Mouse (Mus musculus) intestine, postnatal 0 days (tissue): Measurements from ENCODE around the gene Mdga1. TPM values are rescaled to one million over a fixed set of nuclear protein-coding genes. Genes with fewer than 3 reads are reported as not detected.
"Not testable (repeated sequence)": the region's sequence is repeated elsewhere in the genome, so short reads cannot be mapped to it uniquely, and the experiment has no call there.

ENCODE experiments used
- ATAC-seq: fragments of 200-750 bp; cut with Nextera tagmentation; 2 replicates; pipeline ENCODE4 v1.8.0; 2017; ENCODE audit warnings: mild to moderate bottlenecking, moderate TSS enrichment, moderate library complexity
- H3K27ac ChIP-seq: fragments of 300-500 bp; sonication (generic); 2 replicates; pipeline ENCODE4 v1.5.1; 2014; ENCODE audit warnings: mild to moderate bottlenecking, low read depth, low read length, moderate library complexity
- H3K27me3 ChIP-seq: fragments of 300-500 bp; sonication (generic); replicated peaks from 2 replicates; pipeline ENCODE4 v1.6.1; 2014; ENCODE audit warnings: low read length, mixed read lengths; ENCODE audit not compliant: control insufficient read depth, insufficient read depth
- H3K36me3 ChIP-seq: fragments of 300-500 bp; sonication (generic); 2 replicates; pipeline ENCODE4 v1.6.1; 2014; ENCODE audit warnings: mild to moderate bottlenecking, moderate library complexity; ENCODE audit not compliant: control insufficient read depth, insufficient read depth
- H3K4me1 ChIP-seq: fragments of 300-500 bp; sonication (generic); replicated peaks from 2 replicates; pipeline ENCODE4 v1.6.1; 2014; ENCODE audit warnings: antibody characterized with exemption, low read length, mixed read lengths; ENCODE audit not compliant: control insufficient read depth, insufficient read depth
- H3K4me2 ChIP-seq: fragments of 300-500 bp; sonication (generic); replicated peaks from 2 replicates; pipeline ENCODE4 v1.6.1; 2014; ENCODE audit warnings: low read depth, mild to moderate bottlenecking, moderate library complexity
- H3K4me3 ChIP-seq: fragments of 300-500 bp; sonication (generic); 2 replicates; pipeline ENCODE4 v1.5.1; 2014; ENCODE audit warnings: low read depth, low read length
- H3K9ac ChIP-seq: fragments of 300-500 bp; sonication (generic); 2 replicates; pipeline ENCODE4 v1.6.1; 2014; ENCODE audit warnings: mild to moderate bottlenecking, low read depth, low read length
- H3K9me3 ChIP-seq: fragments of 300-500 bp; sonication (generic); 2 replicates; pipeline ENCODE4 v1.6.1; 2016; ENCODE audit warnings: mixed run types; ENCODE audit not compliant: control insufficient read depth
- CTCF ChIP-seq: sonication (generic); IDR thresholded peaks from 2 replicates; pipeline ENCODE4 v1.5.1; 2016; ENCODE audit warnings: low read depth, mild to moderate bottlenecking, control low read depth, antibody characterized with exemption, moderate library complexity
- WGBS: fragments of 180-500 bp; shearing (Covaris S2); extraction: QIAGEN DNeasy Blood & Tissue Kit; methylation state at CpG from one replicate; pipeline ENCODE4 v1.1.7; 2014; 5-methylcytosine and 5-hydroxymethylcytosine counted together
- polyA plus RNA-seq: library from polyadenylated mRNA; unstranded; fragments of >200 nt; fragmentation: Nextera tagmentation; extraction: Ambion mirVana; gene quantifications from 2 replicates; pipeline ENCODE4 v1.2.1, GENCODE M21; 2015

Gene Mdga1
- polyA plus RNA-seq, 1 experiment from 2014 or later = 0.73 TPM

- 76% methylated on average over 9 of the region's 9 CpGs for whole genome bisulfite sequencing
- Histone ChIP-seq H3K4me3 (no peak overlapping the region), H3K4me1 (no peaks in the 10 kb centered on the region), H3K4me2 (no peak overlapping the region), H3K9me3 (no peaks in the 10 kb centered on the region), H3K9ac (no peak overlapping the region), H3K36me3 (no peaks in the 10 kb centered on the region), H3K27me3 (peaks cover 6% of the 10 kb centered on the region; the same call in 1 of the 2 replicates), H3K27ac (no peak overlapping the region)
- TF ChIP-seq CTCF = no peak
- ATAC-seq = no peak
These were observed 178.3 kb downstream of the Mdga1 start for GRCm38 (mm10) chr17:29791531-29792050.

- 91% methylated on average over 12 of the region's 12 CpGs for whole genome bisulfite sequencing
- no peak overlapping the region for H3K4me3 ChIP-seq
- H3K9me3 ChIP-seq = no peaks in the 10 kb centered on the region
- ATAC-seq = no peak
- H3K27ac ChIP-seq = no peak overlapping the region
- H3K36me3 ChIP-seq = no peaks in the 10 kb centered on the region
- H3K4me1 ChIP-seq = no peaks in the 10 kb centered on the region
- H3K4me2 ChIP-seq = no peak overlapping the region
- no peak overlapping the region for H3K9ac ChIP-seq
- no peak for TF ChIP-seq CTCF
- no peaks in the 10 kb centered on the region for H3K27me3 ChIP-seq
These were observed 179.6 kb downstream of the Mdga1 start for GRCm38 (mm10) chr17:29790231-29790740.

- no peak overlapping the region for H3K27ac ChIP-seq
- no peaks in the 10 kb centered on the region for H3K27me3 ChIP-seq
- no peaks in the 10 kb centered on the region for H3K9me3 ChIP-seq
- H3K4me1 ChIP-seq = no peaks in the 10 kb centered on the region
- TF ChIP-seq CTCF = peak; percentile 54
- no peak overlapping the region for H3K9ac ChIP-seq
- no peak for ATAC-seq
- no peak overlapping the region for H3K4me2 ChIP-seq
- H3K36me3 ChIP-seq = no peaks in the 10 kb centered on the region
- 67% methylated on average over 9 of the region's 9 CpGs for WGBS
- no peak overlapping the region for H3K4me3 ChIP-seq
These were observed 180.2 kb downstream of the Mdga1 start for GRCm38 (mm10) chr17:29789715-29790114.

GRCm38 (mm10) chr17:29788573-29788972 lies 181.3 kb downstream of the Mdga1 start:
- no peak for TF ChIP-seq CTCF
- ATAC-seq = no peak
- 85% methylated on average over 10 of the region's 10 CpGs for WGBS
- Histone ChIP-seq H3K27me3 (no peaks in the 10 kb centered on the region), H3K9ac (no peak overlapping the region), H3K4me1 (no peaks in the 10 kb centered on the region), H3K4me3 (no peak overlapping the region), H3K9me3 (no peaks in the 10 kb centered on the region), H3K36me3 (no peaks in the 10 kb centered on the region), H3K4me2 (no peak overlapping the region), H3K27ac (no peak overlapping the region)

- no peak overlapping the region for H3K27ac ChIP-seq
- WGBS = 80% methylated on average over 9 of the region's 9 CpGs
- no peak for ATAC-seq
- H3K9me3 ChIP-seq = no peaks in the 10 kb centered on the region
- no peak overlapping the region for H3K4me3 ChIP-seq
- 0 out of 2 replicates have a peak, but pooled peaks have one; percentile 8 for TF ChIP-seq CTCF
- no peak overlapping the region for H3K4me2 ChIP-seq
- no peaks in the 10 kb centered on the region for H3K27me3 ChIP-seq
- no peaks in the 10 kb centered on the region for H3K36me3 ChIP-seq
- H3K9ac ChIP-seq = no peak overlapping the region
- H3K4me1 ChIP-seq = no peaks in the 10 kb centered on the region
These were observed 185.1 kb downstream of the Mdga1 start for GRCm38 (mm10) chr17:29784820-29785219.

- not testable (repeated sequence) for H3K4me2 ChIP-seq, H3K9me3 ChIP-seq, H3K27ac ChIP-seq, H3K9ac ChIP-seq, H3K4me3 ChIP-seq, H3K4me1 ChIP-seq, H3K36me3 ChIP-seq, ATAC-seq, H3K27me3 ChIP-seq
- 85% methylated on average over 4 of the region's 4 CpGs for WGBS
These were observed 188.4 kb downstream of the Mdga1 start for GRCm38 (mm10) chr17:29781472-29781871.

GRCm38 (mm10) chr17:29778021-29778420 lies 191.9 kb downstream of the Mdga1 start:
- Histone ChIP-seq H3K4me2 (no peak overlapping the region), H3K9ac (no peak overlapping the region), H3K4me3 (no peak overlapping the region), H3K9me3 (no peaks in the 10 kb centered on the region), H3K27ac (no peak overlapping the region), H3K27me3 (no peaks in the 10 kb centered on the region), H3K4me1 (no peaks in the 10 kb centered on the region), H3K36me3 (no peaks in the 10 kb centered on the region)
- TF ChIP-seq CTCF = no peak
- 83% methylated on average over 8 of the region's 8 CpGs for WGBS
- ATAC-seq = no peak

Other genes with a start within 250 kb of the Mdga1 start
- gene Zfand3, start 34.6 kb upstream of the Mdga1 start, polyA plus RNA-seq = 38.0 and 40.5 TPM in 2 replicates